Mouse (Mus musculus) neural tube, embryonic 14.5 days (tissue): ENCODE results near the gene Manba. TPM values are rescaled to one million over a fixed set of nuclear protein-coding genes. Genes with fewer than 3 reads are reported as not detected.
A peak's percentile ranks its signal among the peaks of the same experiment; 100 is the strongest.
"Not testable (repeated sequence)": the region's sequence is repeated elsewhere in the genome, so short reads cannot be mapped to it uniquely, and the experiment has no call there.

ENCODE experiments used
- ATAC-seq: fragments of 200-750 bp; cut with Nextera tagmentation; 2 replicates; pipeline ENCODE4 v1.8.0; 2017; ENCODE audit warnings: low read depth, mild to moderate bottlenecking, moderate TSS enrichment, moderate library complexity
- H3K27ac ChIP-seq: fragments of 300-500 bp; sonication (generic); 2 replicates; pipeline ENCODE4 v1.5.1; 2014; ENCODE audit warnings: low read depth, mild to moderate bottlenecking, control low read depth, low read length, moderate library complexity, mixed read lengths
- H3K27me3 ChIP-seq: fragments of 300-500 bp; sonication (generic); 2 replicates; pipeline ENCODE4 v1.6.1; 2014; ENCODE audit warnings: low read length; ENCODE audit not compliant: control insufficient read depth, insufficient read depth
- H3K36me3 ChIP-seq: fragments of 300-500 bp; sonication (generic); 2 replicates; pipeline ENCODE4 v1.6.1; 2014; ENCODE audit warnings: low read length, mixed read lengths; ENCODE audit not compliant: control insufficient read depth, insufficient read depth
- H3K4me1 ChIP-seq: fragments of 300-500 bp; sonication (generic); 2 replicates; pipeline ENCODE4 v1.6.1; 2014; ENCODE audit warnings: low read length; ENCODE audit not compliant: control insufficient read depth, insufficient read depth
- H3K4me2 ChIP-seq: fragments of 300-500 bp; sonication (generic); 2 replicates; pipeline ENCODE4 v1.6.1; 2014; ENCODE audit warnings: mild to moderate bottlenecking, low read depth, low read length, control low read depth
- H3K4me3 ChIP-seq: fragments of 300-500 bp; sonication (generic); 2 replicates; pipeline ENCODE4 v1.5.1; 2014; ENCODE audit warnings: low read depth, low read length, control low read depth, mixed read lengths
- H3K9ac ChIP-seq: fragments of 300-500 bp; sonication (generic); replicated peaks from 2 replicates; pipeline ENCODE4 v1.6.1; 2014; ENCODE audit warnings: low read depth, mild to moderate bottlenecking, control low read depth, low read length, mixed read lengths
- H3K9me3 ChIP-seq: fragments of 300-500 bp; sonication (generic); 2 replicates; pipeline ENCODE4 v1.6.1; 2016; ENCODE audit warnings: low read length; ENCODE audit not compliant: control insufficient read depth
- WGBS: fragments of 180-500 bp; shearing (Covaris S2); extraction: QIAGEN DNeasy Blood & Tissue Kit; methylation state at CpG from one replicate; pipeline ENCODE4 v1.1.7; 2014; 5-methylcytosine and 5-hydroxymethylcytosine counted together
- polyA plus RNA-seq: library from polyadenylated mRNA; unstranded; fragments of >200 nt; fragmentation: Nextera tagmentation; extraction: Ambion mirVana; gene quantifications from 2 replicates; pipeline ENCODE4 v1.2.1, GENCODE M21; 2014

The Manba gene
- polyA plus RNA-seq, 1 experiment from 2014 or later: 6.5 TPM

DNA sequence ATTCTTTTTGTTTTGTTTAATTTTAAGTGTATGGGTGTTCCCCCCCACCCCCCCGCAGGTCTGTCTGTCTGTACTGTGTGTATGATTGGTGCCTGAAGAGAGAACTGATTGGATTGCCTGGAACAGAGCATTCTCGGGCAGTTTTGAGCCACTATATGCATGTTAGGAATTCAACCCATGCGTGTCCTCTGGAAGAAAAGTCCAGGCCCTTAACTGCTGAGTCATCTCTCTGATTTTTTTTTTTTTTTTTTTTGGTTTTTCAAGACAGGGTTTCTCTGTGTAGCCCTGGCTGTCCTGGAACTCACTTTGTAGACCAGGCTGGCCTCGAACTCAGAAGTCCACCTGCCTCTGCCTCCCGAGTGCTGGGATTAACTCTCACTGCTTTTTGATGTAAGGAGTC lies 6.3 kb upstream of the Manba start:
- H3K4me2 ChIP-seq, ATAC-seq: not testable (repeated sequence)
- 88% methylated on average over 5 of the region's 5 CpGs for WGBS

GRCm38 (mm10) chr3:135480767-135481166 lies 4.6 kb upstream of the Manba start:
- H3K4me3 ChIP-seq: no peak overlapping the region
- H3K27me3 ChIP-seq: no peaks in the 10 kb centered on the region
- 87% methylated on average over 6 of the region's 6 CpGs for WGBS
- H3K36me3 ChIP-seq: no peaks in the 10 kb centered on the region
- H3K4me1 ChIP-seq: no peaks in the 10 kb centered on the region
- H3K9ac ChIP-seq: no peak overlapping the region
- H3K27ac ChIP-seq: no peak overlapping the region
- ATAC-seq: no peak
- no peaks in the 10 kb centered on the region for H3K9me3 ChIP-seq
- no peak overlapping the region for H3K4me2 ChIP-seq

More for the DNA sequence above, 6.3 kb upstream of the Manba start:
- not testable (repeated sequence) for H3K4me3 ChIP-seq, H3K36me3 ChIP-seq, H3K4me1 ChIP-seq, H3K27ac ChIP-seq, H3K9me3 ChIP-seq, H3K27me3 ChIP-seq, H3K9ac ChIP-seq

DNA sequence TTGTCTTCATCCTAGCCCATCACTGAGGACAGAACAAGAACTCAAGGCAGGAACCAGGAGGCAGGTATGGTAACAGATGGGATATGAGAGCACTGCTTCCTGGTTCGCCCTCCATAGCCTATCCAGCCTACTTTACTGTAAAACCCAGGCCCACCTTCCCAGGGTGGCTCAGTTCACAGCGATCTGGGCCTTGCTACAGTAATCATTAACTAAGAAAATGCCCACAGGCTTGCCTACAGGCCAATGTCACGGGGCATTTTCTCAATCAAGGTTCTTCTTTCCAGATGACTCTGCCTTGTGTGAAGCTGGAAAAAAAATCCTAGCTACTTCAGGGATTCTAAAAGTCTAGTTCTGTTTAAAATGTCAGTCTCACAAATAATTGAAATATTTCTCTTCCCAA lies 3.8 kb upstream of the Manba start:
- Histone ChIP-seq H3K27me3 (no peaks in the 10 kb centered on the region), H3K27ac (no peak overlapping the region), H3K4me3 (no peak overlapping the region), H3K9ac (no peak overlapping the region), H3K4me1 (no peaks in the 10 kb centered on the region), H3K9me3 (no peaks in the 10 kb centered on the region), H3K4me2 (no peak overlapping the region), H3K36me3 (no peaks in the 10 kb centered on the region)
- ATAC-seq: no peak
- WGBS: 88% methylated on average over 3 of the region's 3 CpGs

GRCm38 (mm10) chr3:135484650-135485049 lies 761 bp upstream of the Manba start:
- not testable (repeated sequence) for H3K27me3 ChIP-seq, H3K36me3 ChIP-seq, H3K9me3 ChIP-seq, ATAC-seq, H3K9ac ChIP-seq, H3K4me1 ChIP-seq, H3K4me3 ChIP-seq, H3K27ac ChIP-seq
- H3K4me2 ChIP-seq: peak overlapping the region; percentile 91
- 90% methylated on average over 15 of the region's 15 CpGs for WGBS

GRCm38 (mm10) chr3:135485900-135486241 lies 460 bp downstream of the Manba start:
- Histone ChIP-seq H3K9me3 (no peaks in the 10 kb centered on the region), H3K36me3 (no peaks in the 10 kb centered on the region), H3K4me3 (peak overlapping the region; percentile 55), H3K4me1 (no peaks in the 10 kb centered on the region), H3K27me3 (no peaks in the 10 kb centered on the region), H3K9ac (peak overlapping the region; percentile 43), H3K27ac (no peak overlapping the region), H3K4me2 (peak overlapping the region; percentile 91)
- no peak for ATAC-seq
- 20% methylated on average over 9 of the region's 9 CpGs for WGBS

DNA sequence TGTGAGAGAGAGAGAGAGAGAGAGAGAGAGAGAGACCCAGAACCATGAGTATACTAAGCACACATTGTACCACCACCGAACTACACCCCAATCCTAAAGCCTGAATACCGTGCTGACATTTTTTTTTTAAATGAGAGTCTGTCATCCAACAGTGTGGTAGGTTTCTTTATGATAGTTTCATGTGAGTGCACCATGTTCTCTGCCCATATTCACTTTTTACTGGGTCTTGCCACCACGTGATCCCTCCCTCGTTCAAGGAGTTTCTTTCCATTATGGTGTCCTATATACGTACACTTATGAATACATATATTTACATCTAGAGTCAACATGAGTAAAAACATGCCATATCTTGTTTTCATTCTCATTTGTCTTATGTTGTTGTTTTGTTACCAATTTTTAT lies 940 bp downstream of the Manba start:
- no peak for ATAC-seq
- Histone ChIP-seq H3K9me3 (no peaks in the 10 kb centered on the region), H3K9ac (no peak overlapping the region), H3K36me3 (no peaks in the 10 kb centered on the region), H3K27ac (no peak overlapping the region), H3K4me3 (no peak overlapping the region), H3K4me2 (peak overlapping the region; percentile 91), H3K4me1 (no peaks in the 10 kb centered on the region), H3K27me3 (no peaks in the 10 kb centered on the region)
- WGBS: 82% methylated on average over 5 of the region's 5 CpGs

- 92% methylated on average over 4 of the region's 4 CpGs for WGBS
- Histone ChIP-seq H3K4me3 (no peak overlapping the region), H3K27ac (no peak overlapping the region), H3K4me1 (no peaks in the 10 kb centered on the region), H3K9me3 (no peaks in the 10 kb centered on the region), H3K27me3 (no peaks in the 10 kb centered on the region), H3K9ac (no peak overlapping the region), H3K36me3 (no peaks in the 10 kb centered on the region), H3K4me2 (no peak overlapping the region)
- ATAC-seq: no peak
Measured at GRCm38 (mm10) chr3:135487803-135488202, 2.4 kb downstream of the Manba start.

- Histone ChIP-seq H3K27ac (no peak overlapping the region), H3K36me3 (no peaks in the 10 kb centered on the region), H3K4me1 (no peaks in the 10 kb centered on the region), H3K9ac (no peak overlapping the region), H3K9me3 (no peaks in the 10 kb centered on the region), H3K4me2 (no peak overlapping the region), H3K4me3 (no peak overlapping the region), H3K27me3 (no peaks in the 10 kb centered on the region)
- 81% methylated on average over 5 of the region's 5 CpGs for WGBS
- no peak for ATAC-seq
Measured at GRCm38 (mm10) chr3:135489865-135490520, 4.6 kb downstream of the Manba start.

DNA sequence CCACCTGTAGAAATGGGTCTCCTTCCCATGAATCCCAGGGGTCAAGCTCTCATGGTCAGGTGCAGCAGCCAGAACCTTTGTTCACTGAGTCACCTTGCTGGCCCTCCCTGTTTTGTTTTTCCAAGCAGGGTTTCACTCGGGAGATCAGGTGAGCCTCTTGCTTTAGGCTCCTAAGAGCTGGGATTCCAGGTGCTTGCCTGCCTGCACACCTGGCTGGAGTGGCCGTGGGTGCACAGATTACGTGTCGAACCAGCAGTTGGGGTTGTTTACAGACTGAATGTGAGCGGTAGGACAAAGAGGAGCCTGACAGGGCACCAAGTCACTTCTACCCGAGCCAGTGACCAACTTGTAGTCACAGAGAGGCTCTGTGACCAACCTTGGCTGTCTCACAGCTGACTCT lies 5.7 kb downstream of the Manba start:
- Histone ChIP-seq H3K27me3 (no peaks in the 10 kb centered on the region), H3K9ac (no peak overlapping the region), H3K27ac (no peak overlapping the region), H3K36me3 (no peaks in the 10 kb centered on the region), H3K4me1 (no peaks in the 10 kb centered on the region), H3K4me2 (no peak overlapping the region), H3K4me3 (no peak overlapping the region), H3K9me3 (no peaks in the 10 kb centered on the region)
- no peak for ATAC-seq
- WGBS: 93% methylated on average over 6 of the region's 6 CpGs
